8 mouse cellular contexts compared by ENCODE assay signal in the genomic region with DNA sequence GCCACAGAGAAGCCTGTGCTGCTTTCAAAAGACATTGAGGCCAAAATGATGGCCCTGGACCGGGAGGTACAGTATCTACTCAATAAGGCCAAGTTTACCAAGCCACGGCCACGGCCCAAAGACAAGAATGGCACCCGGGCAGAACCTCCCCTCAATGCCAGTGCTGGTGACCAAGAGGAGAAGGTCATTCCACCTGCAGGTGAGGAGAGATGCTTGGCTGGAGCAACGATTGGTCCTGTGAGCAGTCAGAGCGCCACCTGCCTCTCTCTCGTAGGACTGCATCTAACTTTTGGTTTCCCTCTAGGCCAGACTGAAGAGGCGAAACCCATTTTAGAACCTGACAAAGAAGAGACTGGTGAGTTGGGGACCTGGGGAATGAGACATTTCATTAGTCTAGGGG. TPM values are rescaled to one million over a fixed set of nuclear protein-coding genes. Genes with fewer than 3 reads are reported as not detected.
DNase-seq lines count a peak whose midpoint lies in the region; ATAC-seq lines count a peak whose summit lies in the region.
"Had no signal": no experiment of that assay in that cellular context is flagged by ENCODE, and none has a peak within 500 bp of the region (broad histone marks: within the 10 kb centered on the region; RNA-seq: fewer than 3 reads in every experiment).

No protein-coding gene starts in this region.

- no peak overlapping the region for H3K27ac ChIP-seq in kidney, embryonic 16.5 days (ENCODE audit: low read length)
- H3K27ac ChIP-seq: macrophage had no signal

- no peak for ATAC-seq in kidney, embryonic 16.5 days (ENCODE audit: low FRiP score, low TSS enrichment)

- H3K4me1 ChIP-seq in kidney, embryonic 16.5 days (ENCODE audit: insufficient read depth, low read length): no peaks in the 10 kb centered on the region

- DNase-seq in kidney, adult 18-20 months: peak; percentile 65
- DNase-seq in CD4-positive, CD25-positive, alpha-beta regulatory T cell, adult 2 months (ENCODE audit: low read depth, low spot score): peak; percentile 80
- peak; percentile 17 for DNase-seq in MEL-GATA-1-ER (ENCODE audit: extremely low read depth, low read depth)
- DNase-seq in embryo, embryonic 11 days: peak; percentile 61
- peak; percentile 62 for DNase-seq in lung, postnatal 10 days
- DNase-seq in testis, postnatal 10 days (ENCODE audit: low spot score): peak; percentile 70

- H3K27me3 ChIP-seq in kidney, embryonic 16.5 days (ENCODE audit: insufficient read depth, low read length): no peaks in the 10 kb centered on the region

- no peak overlapping the region for H3K4me2 ChIP-seq in kidney, embryonic 16.5 days (replicated peaks; ENCODE audit: low read depth, low read length)

- H3K4me3 ChIP-seq in kidney, embryonic 16.5 days (ENCODE audit: low read length): no peak overlapping the region

- WGBS in kidney, embryonic 16.5 days: 66% methylated on average over 8 of the region's 8 CpGs

- H3K36me3 ChIP-seq in kidney, embryonic 16.5 days (ENCODE audit: insufficient read depth, low read length): peaks cover 72% of the 10 kb centered on the region

- H3K9ac ChIP-seq in kidney, embryonic 16.5 days (replicated peaks; ENCODE audit: low read length): no peak overlapping the region

- H3K9me3 ChIP-seq in kidney, embryonic 16.5 days (ENCODE audit: low read length): no peaks in the 10 kb centered on the region

RNA-seq across cellular contexts. Expression of a gene that starts 7.4 kb away (rescaled TPM):
- polyA plus RNA-seq in kidney, embryonic 16.5 days (2015; fragmentation: Nextera tagmentation; extraction: Ambion mirVana): 67.3 and 74.4 TPM in 2 replicates

RNA-seq across cellular contexts. Expression of a gene that starts 10.0 kb away (rescaled TPM):
- polyA plus RNA-seq in kidney, embryonic 16.5 days (2015; fragmentation: Nextera tagmentation; extraction: Ambion mirVana): 48.0 and 51.2 TPM in 2 replicates

RNA-seq across cellular contexts. Expression of a gene that starts 17.7 kb away (rescaled TPM):
- 1,444 and 1,489 TPM in 2 replicates for polyA plus RNA-seq in kidney, embryonic 16.5 days (2015; fragmentation: Nextera tagmentation; extraction: Ambion mirVana)

RNA-seq across cellular contexts. Expression of a gene that starts 18.1 kb away (rescaled TPM):
- 138 TPM in 2 replicates for polyA plus RNA-seq in kidney, embryonic 16.5 days (2015; fragmentation: Nextera tagmentation; extraction: Ambion mirVana)

RNA-seq across cellular contexts. Expression of a gene that starts 27.8 kb away (rescaled TPM):
- 38.5 and 40.0 TPM in 2 replicates for polyA plus RNA-seq in kidney, embryonic 16.5 days (2015; fragmentation: Nextera tagmentation; extraction: Ambion mirVana)

Comparison
In these comparisons a context has a peak if more than half of its experiments do, and no peak if none do; other contexts are left out.
1. DNase-seq: peak in every context shown above with its lines; median percentile 80 in CD4-positive, CD25-positive, alpha-beta regulatory T cell, adult 2 months; 70 in testis, postnatal 10 days; 65 in kidney, adult 18-20 months; 62 in lung, postnatal 10 days; 61 in embryo, embryonic 11 days; 17 in MEL-GATA-1-ER.